Mouse (Mus musculus) v-Abl transformed pro-B cells (cell line): ENCODE measurements around the gene T.

Experiments used
- in situ Hi-C, 2 experiments: fragments of 400-800 bp; cut with MboI; formaldehyde crosslinking; loops; one replicate each; pipeline ENCODE4 v1.15.1; 2025; ENCODE audit not compliant: unreplicated experiment in 2 of 2

The T gene

GRCm38 (mm10) chr17:8429896-8430295 lies 4.3 kb upstream of the T start:
- in situ Hi-C loops = loop anchor here in 1 of 2 experiments (5.0 kb wide), 1 partner anchor 32 kb away; no protein-coding TSS in a partner anchor

- in situ Hi-C loops = no loop called here
Observed at GRCm38 (mm10) chr17:8432179-8432800, 1.9 kb upstream of the T start.

- in situ Hi-C loops = no loop called here
Observed at GRCm38 (mm10) chr17:8433121-8433977, 874 bp upstream of the T start.

- in situ Hi-C loops = no loop called here
Observed at GRCm38 (mm10) chr17:8436184-8436583, 2.0 kb downstream of the T start.

- in situ Hi-C loops = no loop called here
Observed at GRCm38 (mm10) chr17:8444062-8444461, 9.8 kb downstream of the T start.

GRCm38 (mm10) chr17:8447676-8448192 lies 13.5 kb downstream of the T start:
- in situ Hi-C loops = no loop called here

- in situ Hi-C loops = no loop called here
Observed at GRCm38 (mm10) chr17:8448324-8448723, 14.1 kb downstream of the T start.

- in situ Hi-C loops = loop anchor here in 1 of 2 experiments (25.0 kb wide), 1 partner anchor 593 kb away; no protein-coding TSS in a partner anchor
Observed at GRCm38 (mm10) chr17:8455196-8455595, 21.0 kb downstream of the T start.

- in situ Hi-C loops = loop anchor here in 1 of 2 experiments (25.0 kb wide), 1 partner anchor 593 kb away; no protein-coding TSS in a partner anchor
Observed at GRCm38 (mm10) chr17:8455601-8456000, 21.4 kb downstream of the T start.

- in situ Hi-C loops = loop anchor here in 1 of 2 experiments (25.0 kb wide), 1 partner anchor 595 kb away; no protein-coding TSS in a partner anchor
Observed at GRCm38 (mm10) chr17:8456856-8457460, 22.7 kb downstream of the T start.

- in situ Hi-C loops = loop anchor here (5.0 to 25.0 kb wide), 4 partner anchors 34 to 599 kb away; no protein-coding TSS in a partner anchor
Observed at GRCm38 (mm10) chr17:8461568-8461967, 27.3 kb downstream of the T start.

- in situ Hi-C loops = loop anchor here (5.0 to 25.0 kb wide), 4 partner anchors 36 to 601 kb away; no protein-coding TSS in a partner anchor
Observed at GRCm38 (mm10) chr17:8463482-8464128, 29.4 kb downstream of the T start.

- in situ Hi-C loops = loop anchor here (5.0 to 25.0 kb wide), 3 partner anchors 125 to 605 kb away; no protein-coding TSS in a partner anchor
Observed at GRCm38 (mm10) chr17:8467771-8468170, 33.5 kb downstream of the T start.

- in situ Hi-C loops = loop anchor here (5.0 to 25.0 kb wide), 3 partner anchors 123 to 607 kb away; no protein-coding TSS in a partner anchor
Observed at GRCm38 (mm10) chr17:8468716-8469344, 34.6 kb downstream of the T start.

GRCm38 (mm10) chr17:8478554-8478953 lies 44.3 kb downstream of the T start:
- in situ Hi-C loops = no loop called here

- in situ Hi-C loops = no loop called here
Observed at GRCm38 (mm10) chr17:8479493-8480128, 45.4 kb downstream of the T start.

GRCm38 (mm10) chr17:8481797-8482196 lies 47.6 kb downstream of the T start:
- in situ Hi-C loops = no loop called here

GRCm38 (mm10) chr17:8482876-8483275 lies 48.7 kb downstream of the T start:
- in situ Hi-C loops = no loop called here

GRCm38 (mm10) chr17:8484246-8484645 lies 50.0 kb downstream of the T start:
- in situ Hi-C loops = no loop called here
